Mouse (Mus musculus): ENCODE measurements around the gene Myh10. TPM values are rescaled to one million over a fixed set of nuclear protein-coding genes. Genes with fewer than 3 reads are reported as not detected.

Myh10 gene
- total and polyA plus RNA-seq, 3 experiments: 0.38 to 2.7 (median 0.62) TPM

- H3K9ac ChIP-seq (ENCODE audit: insufficient read depth, low read depth): no peak overlapping the region
- TF ChIP-seq NELFE (IDR thresholded peaks at IDR 0.05; ENCODE audit: low read depth, low read length) (0 out of 2 replicates have a peak, but pooled peaks have one; percentile 27), RCOR1 (conservative IDR thresholded peaks at IDR 0.05; ENCODE audit: low read depth, low read length) (no peak), PAX5 (IDR thresholded peaks at IDR 0.05; ENCODE audit: low read length) (no peak), ETS1 (conservative IDR thresholded peaks at IDR 0.05; ENCODE audit: low read depth, low read length) (peak; percentile 39; the same call in 1 of the 2 replicates), TBP (conservative IDR thresholded peaks at IDR 0.05; ENCODE audit: low read depth, low read length) (0 out of 2 replicates have a peak, but pooled peaks have one; percentile 31), TCF12 (IDR thresholded peaks at IDR 0.05; ENCODE audit: low read depth, low read length) (peak; percentile 38; the same call in 1 of the 2 replicates), HCFC1 (IDR thresholded peaks at IDR 0.05; ENCODE audit: low read depth, low read length) (peak; percentile 27; the same call in 1 of the 2 replicates), USF1 (IDR thresholded peaks at IDR 0.05; ENCODE audit: low read depth, low read length) (no peak), CTCF (conservative IDR thresholded peaks at IDR 0.05 in 1 of 2, IDR thresholded peaks at IDR 0.05 in 1 of 2; ENCODE audit: low read depth in 2 of 2, low read length in 2 of 2) (no peak), IRF4 (IDR thresholded peaks at IDR 0.05; ENCODE audit: low read depth, low read length) (0 out of 2 replicates have a peak, but pooled peaks have one; percentile 32), ZC3H11A (IDR thresholded peaks at IDR 0.05; ENCODE audit: low read depth, low read length) (no peak), ELF1 (IDR thresholded peaks at IDR 0.05; ENCODE audit: low read depth, low read length) (peak; percentile 37; the same call in 1 of the 2 replicates)
- dilution Hi-C loops (cut with MboI; ENCODE audit: extremely low pct_ligation_motif_present, extremely low pct_unique_long_range_greater_than_20kb, low sequenced_read_pairs) (no loop called here), in situ Hi-C loops (cut with MboI; ENCODE audit: low pct_ligation_motif_present, low pct_unique_long_range_greater_than_20kb, low sequenced_read_pairs) (no loop called here)
- no peaks in the 10 kb centered on the region for H3K36me3 ChIP-seq (replicated peaks in 1 of 2; ENCODE audit: control insufficient read depth in 1 of 2, insufficient read depth in 1 of 2, low read length in 1 of 2)
- no peaks in the 10 kb centered on the region for H3K79me2 ChIP-seq (replicated peaks; ENCODE audit: control insufficient read depth, extremely low read depth, insufficient read depth, poor library complexity, severe bottlenecking)
- no peaks in the 10 kb centered on the region for H3K27me3 ChIP-seq (replicated peaks)
- H3K4me1 ChIP-seq (ENCODE audit: control insufficient read depth in 1 of 2, insufficient read depth in 2 of 2): peaks cover 3 to 31% of the 10 kb centered on the region in 2 experiments; a peak in 2 of 4 replicates
- H3K4me2 ChIP-seq (ENCODE audit: insufficient read depth, low read depth, poor library complexity, severe bottlenecking): 0 out of 2 replicates have a peak overlapping the region, but pooled peaks have one; percentile 9
- H3K27ac ChIP-seq (ENCODE audit: insufficient read depth, low read depth): no peak overlapping the region
- peak; percentile 91 for DNase-seq (ENCODE audit: extremely low read depth)
- peak overlapping the region in 1 of 3 experiments; percentile 34 for H3K4me3 ChIP-seq (replicated peaks in 1 of 3; ENCODE audit: low read depth in 2 of 3, low read length in 2 of 3, poor library complexity in 1 of 3)
- H3K9me3 ChIP-seq (replicated peaks; ENCODE audit: low read length): no peaks in the 10 kb centered on the region
These were observed 78.6 kb downstream of the Myh10 start for GRCm38 (mm10) chr11:68769770-68770510.

DNA sequence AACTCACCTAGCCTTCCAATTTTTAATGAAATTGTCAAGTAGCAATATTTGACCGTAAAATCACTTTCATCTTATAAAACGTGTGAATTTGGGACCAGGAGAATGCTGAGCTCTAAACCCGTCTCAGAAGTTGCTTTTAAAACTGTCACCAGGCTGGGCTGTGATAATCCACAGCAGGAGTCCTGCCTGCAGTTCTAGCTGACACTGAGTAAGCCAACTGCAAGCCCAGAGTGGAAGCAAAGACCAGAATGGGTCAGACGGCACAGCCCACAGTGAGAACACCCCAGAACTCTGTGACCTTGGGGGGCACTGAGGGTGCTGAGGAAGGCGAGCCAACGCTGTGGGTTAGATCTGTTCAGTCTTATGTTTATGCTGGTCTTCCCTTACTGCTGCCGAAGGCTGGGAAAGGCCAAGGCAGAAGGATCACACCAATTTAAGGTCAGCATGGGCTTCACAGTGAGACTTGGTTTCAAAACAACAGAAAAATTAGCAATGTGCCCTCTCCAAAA lies 84.8 kb downstream of the Myh10 start:
- no peaks in the 10 kb centered on the region for H3K79me2 ChIP-seq (replicated peaks; ENCODE audit: control insufficient read depth, extremely low read depth, insufficient read depth, poor library complexity, severe bottlenecking)
- DNase-seq (ENCODE audit: extremely low read depth): no peak
- H3K4me2 ChIP-seq (ENCODE audit: insufficient read depth, low read depth, poor library complexity, severe bottlenecking): no peak overlapping the region
- H3K9me3 ChIP-seq (replicated peaks; ENCODE audit: low read length): no peaks in the 10 kb centered on the region
- H3K4me1 ChIP-seq (ENCODE audit: control insufficient read depth in 1 of 2, insufficient read depth in 2 of 2): peaks cover 8 to 26% of the 10 kb centered on the region in 2 experiments
- no peaks in the 10 kb centered on the region for H3K36me3 ChIP-seq (replicated peaks in 1 of 2; ENCODE audit: control insufficient read depth in 1 of 2, insufficient read depth in 1 of 2, low read length in 1 of 2)
- no peak overlapping the region for H3K4me3 ChIP-seq (replicated peaks in 1 of 3; ENCODE audit: low read depth in 2 of 3, low read length in 2 of 3, poor library complexity in 1 of 3)
- H3K27ac ChIP-seq (ENCODE audit: insufficient read depth, low read depth): no peak overlapping the region
- in situ Hi-C loops (cut with MboI; ENCODE audit: low pct_ligation_motif_present, low pct_unique_long_range_greater_than_20kb, low sequenced_read_pairs) (no loop called here), dilution Hi-C loops (cut with MboI; ENCODE audit: extremely low pct_ligation_motif_present, extremely low pct_unique_long_range_greater_than_20kb, low sequenced_read_pairs) (no loop called here)
- no peaks in the 10 kb centered on the region for H3K27me3 ChIP-seq (replicated peaks)
- no peak overlapping the region for H3K9ac ChIP-seq (ENCODE audit: insufficient read depth, low read depth)
- no peak for TF ChIP-seq TCF12 (IDR thresholded peaks at IDR 0.05; ENCODE audit: low read depth, low read length)
- no peak for TF ChIP-seq KAT2A (IDR thresholded peaks at IDR 0.05; ENCODE audit: insufficient replicate concordance, low read length)
- TF ChIP-seq RAD21 (IDR thresholded peaks at IDR 0.05; ENCODE audit: low read depth, low read length): no peak
- no peak for TF ChIP-seq MAX (IDR thresholded peaks at IDR 0.05; ENCODE audit: low read length)
- TF ChIP-seq ZMIZ1 (IDR thresholded peaks at IDR 0.05; ENCODE audit: low read depth, low read length): no peak
- TF ChIP-seq TBP (conservative IDR thresholded peaks at IDR 0.05; ENCODE audit: low read depth, low read length): no peak
- TF ChIP-seq USF1 (IDR thresholded peaks at IDR 0.05; ENCODE audit: low read depth, low read length): no peak
